Mouse (Mus musculus): ENCODE data around the gene Kcnk3.

Gene Kcnk3

GRCm38 (mm10) chr5:30587681-30588300 is at the start of gene Kcnk3:
TSS of gene Kcnk3 (plus strand) at chr5:30588170.
- peak; percentile 34 for DNase-seq

DNA sequence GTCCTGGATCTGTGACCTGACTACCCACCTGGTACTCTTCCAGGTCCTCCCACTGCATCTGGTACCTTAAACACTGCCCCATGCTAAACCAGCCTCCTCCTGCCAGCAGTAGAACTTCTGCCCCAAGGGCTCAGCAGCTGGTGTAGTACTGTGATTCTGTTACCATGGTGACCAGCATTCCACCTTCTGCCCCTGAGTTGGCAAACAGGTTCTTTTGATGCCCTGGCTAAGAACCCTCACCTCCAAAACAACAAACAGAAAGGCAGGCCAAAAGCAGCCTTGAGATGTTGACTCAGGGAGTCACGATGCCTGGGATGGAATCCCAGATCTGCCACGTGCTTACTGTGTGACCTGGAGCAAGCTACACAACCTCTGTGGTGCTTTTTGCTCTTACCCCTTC is 42.3 kb upstream of the Kcnk3 start, which contains the start of gene Cib4:
TSS of gene Cib4 (minus strand) at position 139 of the 400 bp plus-strand sequence.
- DNase-seq = no peak

GRCm38 (mm10) chr5:30548681-30549080 is 39.3 kb upstream of the Kcnk3 start:
- no peak for DNase-seq

DNA sequence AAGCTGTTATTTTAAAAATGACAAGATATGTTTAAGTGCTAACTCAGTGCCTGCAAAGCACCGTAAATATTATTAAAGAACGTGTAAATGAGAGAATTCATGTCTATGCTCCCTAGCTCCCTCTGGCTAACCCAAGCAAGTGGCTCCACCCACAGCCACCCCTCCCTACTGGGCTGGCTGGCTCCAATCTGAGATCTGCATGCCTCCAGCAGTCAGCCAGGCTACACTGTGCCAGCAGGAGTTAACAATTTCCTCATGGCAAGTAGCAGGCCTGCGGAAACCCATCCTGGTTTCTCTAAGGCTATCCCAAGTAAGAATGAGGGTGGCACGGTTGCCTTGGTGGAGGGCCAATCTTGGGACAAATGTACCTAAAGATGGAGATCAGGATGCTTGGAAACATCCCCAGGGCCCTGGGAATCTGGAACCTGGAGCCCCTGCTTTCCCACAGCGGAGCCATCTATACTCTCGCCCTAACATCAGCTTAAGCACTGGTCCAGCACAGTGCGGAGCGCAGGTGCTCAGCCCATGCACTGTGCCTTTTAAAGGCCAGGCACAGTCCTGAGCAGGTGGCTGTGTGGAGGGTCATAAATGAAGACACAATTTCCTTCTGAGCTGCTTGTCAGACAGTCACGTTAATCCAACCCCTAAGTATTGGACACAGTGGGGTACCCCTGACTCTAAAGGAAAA is 37.5 kb upstream of the Kcnk3 start:
- DNase-seq = no peak

- DNase-seq = no peak
Measured at GRCm38 (mm10) chr5:30551022-30551638, 36.8 kb upstream of the Kcnk3 start.

DNA sequence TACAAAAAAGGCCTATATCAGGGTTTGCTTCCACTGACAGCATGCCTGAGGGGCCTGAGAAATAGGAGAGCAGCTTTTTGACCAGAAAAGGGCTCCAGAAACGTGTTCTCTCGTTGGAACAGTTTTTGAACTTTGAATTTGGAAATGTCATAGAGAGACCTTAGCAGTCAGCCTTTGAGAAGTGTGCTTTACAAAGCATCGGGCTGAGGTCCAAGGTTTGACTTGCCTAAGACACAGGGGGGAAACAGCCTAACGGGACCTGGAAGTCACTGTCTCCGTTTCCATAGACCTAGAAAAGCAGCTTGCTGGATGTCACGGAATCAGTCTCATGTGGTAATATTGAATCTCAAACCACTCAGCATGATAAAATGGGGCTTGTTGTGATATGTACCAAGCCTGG is 36.0 kb upstream of the Kcnk3 start:
- no peak for DNase-seq

- DNase-seq = no peak
Measured at GRCm38 (mm10) chr5:30553936-30554335, 34.0 kb upstream of the Kcnk3 start.

- no peak for DNase-seq
Measured at GRCm38 (mm10) chr5:30554981-30555380, 33.0 kb upstream of the Kcnk3 start.

DNA sequence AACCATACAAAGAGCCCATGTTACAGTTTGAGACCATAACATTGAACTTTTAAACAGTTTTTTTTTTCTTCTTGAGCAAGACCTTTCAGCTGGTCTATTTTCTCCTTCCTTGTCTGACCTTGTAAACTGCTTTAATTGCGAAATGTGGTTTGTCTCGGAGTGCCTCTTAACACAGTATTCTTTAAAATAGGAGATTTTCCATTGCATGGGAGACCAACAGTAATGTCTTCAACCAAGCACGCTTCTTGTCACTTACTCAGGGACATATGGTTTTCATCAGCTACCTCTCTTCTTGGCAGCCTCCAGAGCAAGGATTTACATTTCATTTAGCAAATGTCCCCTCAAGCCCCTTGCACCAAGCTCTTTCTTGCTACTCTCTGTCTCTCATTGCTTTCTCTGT is 31.7 kb upstream of the Kcnk3 start:
- DNase-seq = no peak

DNA sequence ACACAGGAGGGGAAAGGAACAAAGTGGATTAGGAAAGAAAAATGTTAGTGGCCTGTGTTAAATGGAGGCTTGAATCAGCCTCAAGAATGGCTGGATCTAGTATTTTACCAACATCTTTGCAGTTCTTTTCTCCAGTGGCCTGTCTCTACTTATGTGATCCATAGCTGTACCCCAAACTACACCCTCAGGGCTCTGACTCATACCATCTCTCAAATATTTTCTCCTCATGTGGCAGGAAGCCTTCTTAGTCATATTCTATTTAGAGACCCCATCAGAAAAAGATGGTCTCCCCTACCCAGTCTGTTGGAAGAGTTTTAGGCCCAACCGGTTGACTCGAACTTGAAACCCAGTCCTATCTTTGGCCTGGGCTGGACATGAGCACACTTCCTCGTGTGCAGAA is 28.5 kb upstream of the Kcnk3 start:
- DNase-seq = no peak

DNA sequence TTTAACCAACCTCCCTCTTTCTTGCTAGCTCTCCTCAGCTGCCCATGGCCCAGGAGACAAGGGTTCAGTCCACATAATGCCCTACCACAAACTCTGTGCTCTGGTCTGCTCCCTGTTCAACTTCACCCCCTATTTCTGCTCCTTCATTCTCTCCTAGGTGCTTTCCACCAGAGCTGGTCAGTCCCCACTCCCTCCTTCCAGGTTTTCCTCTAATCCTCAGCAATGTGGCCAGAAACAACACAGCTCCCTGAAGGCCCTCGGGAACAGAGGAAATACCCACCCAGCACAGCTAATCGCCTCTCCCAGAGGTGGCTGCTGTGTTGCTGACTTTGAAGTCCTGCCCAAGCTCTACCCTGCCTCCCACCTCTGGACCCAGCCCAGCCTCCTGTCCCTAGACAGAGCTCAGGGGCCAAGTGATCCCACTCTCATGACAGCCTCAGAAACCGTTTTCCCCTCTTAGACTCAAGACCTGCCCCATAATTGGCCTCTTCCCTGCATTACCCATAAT is 27.9 kb upstream of the Kcnk3 start:
- DNase-seq = no peak

DNA sequence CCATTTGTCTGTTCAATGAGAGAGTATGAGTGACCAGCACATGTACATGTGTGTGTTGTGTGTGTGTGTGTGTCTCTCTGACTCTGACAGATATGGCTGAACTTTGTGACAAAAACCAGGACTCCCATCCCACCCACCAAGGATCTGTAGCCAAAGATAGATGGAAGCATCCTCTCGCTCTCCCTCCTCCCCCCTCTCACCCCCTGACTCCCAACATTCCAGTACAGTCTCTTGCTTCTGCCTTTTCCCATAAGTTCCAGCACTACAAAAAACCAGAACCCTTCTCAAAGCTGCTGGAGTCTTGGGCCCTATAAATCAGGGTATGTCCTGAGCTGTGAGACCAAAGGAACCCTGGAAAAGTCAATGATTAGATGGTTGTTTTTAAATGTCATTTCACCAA is 19.5 kb upstream of the Kcnk3 start:
- DNase-seq = no peak

- DNase-seq = no peak
Measured at GRCm38 (mm10) chr5:30571820-30572219, 16.1 kb upstream of the Kcnk3 start.

DNA sequence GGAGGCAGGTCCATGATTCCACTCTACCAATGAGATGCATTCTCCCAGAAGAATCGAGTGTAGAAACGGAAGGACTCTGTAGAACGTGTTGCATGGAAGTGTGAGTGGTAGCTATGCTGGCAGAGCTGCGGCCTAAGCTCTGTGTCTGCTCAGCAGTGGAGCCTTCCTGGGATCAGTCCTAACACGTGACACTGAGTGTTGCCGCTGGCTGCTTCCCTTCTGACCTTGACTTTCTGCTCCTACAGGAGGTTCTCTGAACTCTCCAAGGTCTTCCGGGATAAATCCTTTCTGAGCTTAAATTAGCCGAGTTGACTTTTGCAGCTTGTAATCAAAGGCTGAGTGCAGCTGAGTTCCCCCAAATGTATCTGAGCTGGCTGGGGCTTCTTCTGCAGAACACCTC is 13.6 kb upstream of the Kcnk3 start:
- DNase-seq = no peak

DNA sequence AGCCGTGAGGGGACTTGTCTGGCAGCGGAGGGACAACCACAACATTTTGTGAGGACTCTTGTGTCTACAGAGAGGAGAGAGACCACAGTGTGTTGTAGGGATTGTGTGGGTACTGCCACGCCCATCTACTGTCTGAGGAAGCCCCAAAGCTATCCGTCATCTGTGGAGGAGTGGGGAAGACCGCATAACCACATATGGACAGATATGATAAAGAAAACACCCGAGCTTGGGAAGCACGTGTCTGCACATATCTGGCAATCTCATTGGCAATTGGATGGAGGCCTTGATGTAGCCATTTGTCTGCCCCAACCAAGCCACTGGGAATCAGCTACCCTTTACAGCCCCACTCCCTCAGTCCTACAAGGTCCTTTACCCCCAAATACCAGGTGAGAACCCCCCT is 11.7 kb upstream of the Kcnk3 start:
- DNase-seq = no peak

- DNase-seq = no peak
Measured at GRCm38 (mm10) chr5:30577251-30577650, 10.7 kb upstream of the Kcnk3 start.

DNA sequence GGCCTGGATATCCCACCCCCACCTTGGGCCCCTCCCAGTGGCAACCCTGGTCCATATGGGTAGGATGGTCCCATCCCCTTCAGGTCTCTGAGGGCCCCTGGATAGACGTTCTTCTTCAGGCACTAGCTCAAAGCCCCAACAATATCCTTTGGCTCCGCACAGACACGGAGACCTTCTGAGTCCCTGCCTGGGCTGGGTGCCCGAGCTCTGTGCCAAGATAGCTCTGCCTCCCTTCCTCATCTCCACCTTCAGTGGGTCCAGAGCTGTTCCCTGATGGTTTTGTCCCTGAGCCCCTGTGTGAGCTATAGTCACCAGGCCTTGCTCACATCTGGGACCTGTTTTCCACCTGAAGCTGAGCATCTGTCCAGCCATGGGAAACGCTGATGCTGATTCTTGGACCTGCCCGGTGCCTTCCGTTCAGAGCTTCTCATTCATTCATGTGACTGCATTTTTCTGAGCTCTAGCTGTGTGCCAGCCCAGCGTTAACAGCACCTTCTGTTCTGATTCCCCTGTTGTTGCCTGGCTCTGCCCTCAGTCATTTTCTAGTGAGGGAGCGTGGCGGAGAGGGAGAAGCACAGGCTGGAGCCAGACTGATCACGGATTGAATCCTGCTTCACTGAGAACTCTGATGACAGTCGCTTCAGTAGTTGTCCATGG is 10.2 kb upstream of the Kcnk3 start:
- DNase-seq = no peak

- DNase-seq = no peak
Measured at GRCm38 (mm10) chr5:30578445-30579080, 9.4 kb upstream of the Kcnk3 start.

- no peak for DNase-seq
Measured at GRCm38 (mm10) chr5:30580725-30581124, 7.2 kb upstream of the Kcnk3 start.

DNA sequence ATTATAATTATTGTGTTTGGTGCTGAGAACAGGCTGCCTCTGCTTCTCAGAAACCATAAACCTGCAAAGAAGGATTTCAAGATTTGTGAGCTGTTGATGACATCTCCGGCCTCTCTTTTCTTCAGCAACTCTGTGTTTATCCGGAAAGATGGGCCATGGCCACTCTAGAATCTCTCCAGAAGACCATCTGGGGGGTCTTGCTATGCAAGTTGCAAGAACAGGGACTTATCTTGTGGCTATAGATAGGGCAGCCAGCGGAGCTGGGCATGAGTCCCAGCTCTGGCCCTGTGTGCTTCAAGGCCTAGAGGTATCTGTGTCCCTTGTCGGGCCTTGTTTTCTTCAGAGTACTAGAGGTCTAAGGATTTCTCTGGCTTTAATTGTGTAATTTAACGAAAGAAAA is 6.0 kb upstream of the Kcnk3 start:
- no peak for DNase-seq

- no peak for DNase-seq
Measured at GRCm38 (mm10) chr5:30586616-30587015, 1.4 kb upstream of the Kcnk3 start.

DNA sequence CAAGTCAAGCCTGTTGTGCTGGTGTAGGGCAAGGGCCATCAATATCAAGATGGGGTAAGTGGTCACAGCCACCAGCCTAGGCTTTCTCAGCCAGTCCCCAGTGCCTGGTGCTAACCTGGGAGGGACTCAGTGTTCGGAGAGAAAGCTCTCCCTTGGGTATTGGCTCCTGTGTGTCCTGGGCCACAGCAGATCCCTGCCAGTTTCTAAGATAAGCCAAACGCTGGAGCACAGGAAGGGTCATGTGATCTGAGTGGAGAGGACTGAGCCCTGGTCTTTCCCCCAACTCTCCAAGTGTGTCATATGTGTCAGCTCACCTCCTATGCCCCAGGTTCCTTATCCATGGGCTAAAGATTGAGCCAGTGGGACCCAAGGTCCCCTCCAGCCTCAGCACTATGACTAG is 869 bp upstream of the Kcnk3 start:
- no peak for DNase-seq

DNA sequence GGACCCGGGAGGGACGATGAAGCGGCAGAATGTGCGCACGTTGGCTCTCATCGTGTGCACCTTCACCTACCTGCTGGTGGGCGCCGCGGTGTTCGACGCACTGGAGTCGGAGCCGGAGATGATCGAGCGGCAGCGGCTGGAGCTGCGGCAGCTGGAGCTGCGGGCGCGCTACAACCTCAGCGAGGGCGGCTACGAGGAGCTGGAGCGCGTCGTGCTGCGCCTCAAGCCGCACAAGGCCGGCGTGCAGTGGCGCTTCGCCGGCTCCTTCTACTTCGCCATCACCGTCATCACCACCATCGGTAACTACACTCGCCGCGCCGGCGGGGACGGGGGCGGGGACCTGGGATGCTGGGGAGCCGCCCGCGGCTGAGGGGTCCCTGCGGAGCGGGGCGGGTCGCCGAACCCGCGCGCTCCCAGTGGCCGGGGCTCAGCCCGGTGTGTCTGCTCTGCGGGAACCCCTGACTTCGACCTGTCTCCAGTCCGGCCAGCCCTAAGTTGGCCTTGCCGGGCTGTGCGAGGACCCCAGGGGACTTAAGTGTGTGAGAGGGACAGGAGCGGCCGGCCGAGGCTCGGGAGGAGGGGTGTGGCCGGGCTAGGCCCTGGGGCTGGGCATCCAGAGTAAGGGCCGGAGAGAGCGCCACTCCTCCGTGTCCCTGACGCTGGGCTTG is 465 bp downstream of the Kcnk3 start:
- DNase-seq = no peak
